Mouse (Mus musculus): ENCODE measurements around the gene Gm8857. TPM values are rescaled to one million over a fixed set of nuclear protein-coding genes. Genes with fewer than 3 reads are reported as not detected.
"Not testable (repeated sequence)": the region's sequence is repeated elsewhere in the genome, so short reads cannot be mapped to it uniquely, and the experiment has no call there.

Gm8857 gene
- total RNA-seq (2021) = not detected
- long read RNA-seq, experiment 1 = 0 reads
- long read RNA-seq, experiment 2 = 0 reads

DNA sequence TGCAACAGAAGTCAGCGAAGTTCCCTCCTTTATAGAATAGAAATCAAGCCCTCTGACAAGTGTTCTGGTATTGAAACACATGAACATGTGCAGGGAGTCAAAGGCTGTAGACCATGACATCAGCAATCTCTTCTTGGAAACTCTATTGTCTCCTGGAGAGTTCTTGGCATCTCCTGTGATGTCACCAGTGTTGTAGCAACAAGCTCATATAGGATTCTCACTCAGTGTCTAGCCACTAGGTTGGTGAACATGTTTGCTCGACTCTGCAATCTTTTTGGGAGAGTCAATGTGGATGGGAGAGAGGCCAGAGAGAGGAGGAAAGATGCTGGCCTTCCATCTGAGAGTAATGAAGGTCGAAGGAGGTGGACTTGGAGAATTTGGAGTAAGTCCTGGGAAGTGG lies at the start of gene Gm8857, which contains the start of gene Gm8871:
Gene Gm8857, plus strand, starts transcription at position 303 of the 400 bp plus-strand sequence.
Gene Gm8871, plus strand, starts transcription at position 301 of the 400 bp plus-strand sequence.
- DNase-seq (ENCODE audit: low spot score) = not testable (repeated sequence)

DNA sequence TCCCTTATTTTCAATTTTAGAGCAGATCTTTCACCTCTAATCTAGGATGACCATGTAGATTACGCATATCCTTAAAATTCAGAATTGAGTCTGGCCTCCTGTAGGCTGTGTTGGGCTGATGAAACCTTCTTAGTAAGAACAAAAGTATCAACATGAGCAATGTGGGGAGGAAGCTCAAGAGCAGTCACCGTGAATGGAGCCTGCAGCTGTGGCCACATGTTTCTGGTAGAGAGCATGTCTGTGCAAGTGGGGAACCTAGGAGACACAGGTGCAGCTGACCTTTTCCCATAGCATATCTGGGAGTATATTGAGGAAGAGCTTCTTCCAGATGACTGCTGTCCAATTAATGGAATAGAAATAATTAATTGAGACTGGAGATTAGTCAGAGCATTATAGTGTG lies 5.9 kb downstream of the Gm8857 start:
- DNase-seq (ENCODE audit: low spot score) = not testable (repeated sequence)

DNA sequence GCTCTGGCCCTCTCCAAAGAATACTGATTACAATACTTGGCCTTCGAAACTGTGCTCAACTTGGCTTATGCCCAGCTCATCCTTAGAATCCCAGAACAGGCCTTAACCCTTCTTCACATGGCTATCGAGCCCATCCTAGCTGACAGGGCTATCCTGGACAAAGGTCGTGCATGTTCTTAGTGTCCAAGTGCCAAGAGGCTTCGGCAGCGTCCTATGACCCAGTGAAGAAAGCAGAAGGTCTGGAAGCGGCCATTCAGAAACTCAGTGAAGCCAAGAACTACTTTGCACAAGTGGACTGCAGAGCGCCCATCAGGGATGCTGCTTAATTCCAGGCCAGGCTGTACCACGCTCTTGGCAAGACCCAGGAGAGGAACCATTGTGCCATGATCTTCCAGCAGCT lies 10.4 kb downstream of the Gm8857 start:
- DNase-seq (ENCODE audit: low spot score) = not testable (repeated sequence)

Other genes with a start within 250 kb of the Gm8857 start
- not detected for gene Gm8871, start within 50 bp of the Gm8857 start, total RNA-seq (2021)
- gene Gm8879, start 179.8 kb downstream of the Gm8857 start, total RNA-seq (2021) = not detected
- not detected for gene Gm5861, start 235.3 kb downstream of the Gm8857 start, total RNA-seq (2021)

Data from gastrocnemius, adult 18-20 months (tissue).